28 mouse cellular contexts compared by ENCODE assay signal in genomic region chr13:61164622-61165021, GRCm38 (mm10). TPM values are rescaled to one million over a fixed set of nuclear protein-coding genes. Genes with fewer than 3 reads are reported as not detected.
"Had no signal": no experiment of that assay in that cellular context is flagged by ENCODE, and none has a peak within 500 bp of the region (broad histone marks: within the 10 kb centered on the region; RNA-seq: fewer than 3 reads in every experiment).

No protein-coding gene starts in this region.

- H3K9ac ChIP-seq: liver, embryonic 14.5 days; liver, postnatal 0 days; lung, embryonic 14.5 days had no signal

- DNase-seq: kidney, adult 8-10 months; kidney, postnatal 25 days; layer of hippocampus, adult 9-11 months; liver, postnatal 0 days; lung, embryonic 14.5 days; lung, postnatal 36 days; midbrain, embryonic 14.5 days; thymus, postnatal 36 days had no signal

- H3K27ac ChIP-seq: layer of hippocampus, adult 2 months; liver, embryonic 14.5 days had no signal

- H3K4me2 ChIP-seq: lung, embryonic 14.5 days; midbrain, embryonic 11.5 days had no signal

- H3K4me3 ChIP-seq: layer of hippocampus, adult 2 months had no signal

- ATAC-seq: liver, postnatal 0 days; lung, postnatal 0 days had no signal

RNA-seq across cellular contexts. Expression of gene Ctsr, which starts 0.6 kb away (rescaled TPM):
- total RNA-seq: layer of hippocampus, adult 2 months; layer of hippocampus, postnatal 25 days; left cerebral cortex, adult 18-20 months; left cerebral cortex, postnatal 25 days; liver, adult 2 months; megakaryocyte-erythroid progenitor cell, adult 5-6 weeks; midbrain, postnatal 0 days had no signal
- polyA plus RNA-seq: kidney, embryonic 16.5 days; large intestine, adult 2 months; limb, embryonic 11.5 days; liver, adult 2 months; liver, embryonic 14.5 days; liver, postnatal 0 days; lung, embryonic 14.5 days; lung, postnatal 0 days; midbrain, embryonic 11.5 days; midbrain, embryonic 14.5 days; midbrain, postnatal 0 days; neural tube, embryonic 11.5 days; neural tube, embryonic 14.5 days; small intestine, adult 2 months; spleen, adult 2 months; stomach, embryonic 16.5 days; urinary bladder, adult 2 months had no signal

RNA-seq across cellular contexts. Expression of gene Cts6, which starts 38.6 kb away (rescaled TPM):
- total RNA-seq: layer of hippocampus, adult 2 months; layer of hippocampus, postnatal 25 days; left cerebral cortex, adult 18-20 months; left cerebral cortex, postnatal 25 days; liver, adult 2 months; megakaryocyte-erythroid progenitor cell, adult 5-6 weeks; midbrain, postnatal 0 days had no signal
- polyA plus RNA-seq: kidney, embryonic 16.5 days; large intestine, adult 2 months; limb, embryonic 11.5 days; limb, embryonic 14.5 days; liver, adult 2 months; liver, embryonic 14.5 days; liver, postnatal 0 days; lung, embryonic 14.5 days; lung, postnatal 0 days; midbrain, embryonic 11.5 days; midbrain, embryonic 14.5 days; midbrain, postnatal 0 days; neural tube, embryonic 11.5 days; neural tube, embryonic 14.5 days; small intestine, adult 2 months; spleen, adult 2 months; stomach, embryonic 16.5 days; urinary bladder, adult 2 months had no signal
